Mouse (Mus musculus) stomach, embryonic 14.5 days (tissue): ENCODE data around the gene Prpf3. TPM values are rescaled to one million over a fixed set of nuclear protein-coding genes. Genes with fewer than 3 reads are reported as not detected.

ENCODE experiments used
- ATAC-seq: fragments of 200-750 bp; cut with Nextera tagmentation; 2 replicates; pipeline ENCODE4 v1.8.0; 2017; ENCODE audit warnings: low read depth, moderate TSS enrichment; ENCODE audit not compliant: insufficient number of reproducible peaks, insufficient read depth, low FRiP score
- H3K27ac ChIP-seq: fragments of 300-500 bp; sonication (generic); 2 replicates; pipeline ENCODE4 v1.5.1; 2014; ENCODE audit warnings: mild to moderate bottlenecking, low read length, moderate library complexity, mixed read lengths
- H3K27me3 ChIP-seq: fragments of 300-500 bp; sonication (generic); 2 replicates; pipeline ENCODE4 v1.6.1; 2014; ENCODE audit warnings: low read length, control low read depth, mixed read lengths; ENCODE audit not compliant: control insufficient read depth, insufficient read depth
- H3K36me3 ChIP-seq: fragments of 300-500 bp; sonication (generic); 2 replicates; pipeline ENCODE4 v1.6.1; 2014; ENCODE audit warnings: mild to moderate bottlenecking, control low read depth, low read length, moderate library complexity, mixed read lengths; ENCODE audit not compliant: control insufficient read depth, insufficient read depth
- H3K4me1 ChIP-seq: fragments of 300-500 bp; sonication (generic); 2 replicates; pipeline ENCODE4 v1.6.1; 2014; ENCODE audit warnings: low read length, control low read depth, mixed read lengths; ENCODE audit not compliant: control insufficient read depth, insufficient read depth
- H3K4me2 ChIP-seq: fragments of 300-500 bp; sonication (generic); replicated peaks from 2 replicates; pipeline ENCODE4 v1.6.1; 2014; ENCODE audit warnings: low read depth, low read length, control low read depth
- H3K4me3 ChIP-seq: fragments of 300-500 bp; sonication (generic); 2 replicates; pipeline ENCODE4 v1.5.1; 2014; ENCODE audit warnings: low read depth, low read length, control low read depth
- H3K9ac ChIP-seq: fragments of 300-500 bp; sonication (generic); replicated peaks from 2 replicates; pipeline ENCODE4 v1.6.1; 2014; ENCODE audit warnings: low read depth, mild to moderate bottlenecking, control low read depth, low read length, moderate library complexity, mixed read lengths
- H3K9me3 ChIP-seq: fragments of 300-500 bp; sonication (generic); 2 replicates; pipeline ENCODE4 v1.6.1; 2016; ENCODE audit warnings: low read depth, low read length, control low read depth; ENCODE audit not compliant: control insufficient read depth
- WGBS: fragments of 180-500 bp; shearing (Covaris S2); extraction: QIAGEN DNeasy Blood & Tissue Kit; methylation state at CpG from one replicate; pipeline ENCODE4 v1.1.7; 2014; 5-methylcytosine and 5-hydroxymethylcytosine counted together
- polyA plus RNA-seq: library from polyadenylated mRNA; unstranded; fragments of >200 nt; fragmentation: Nextera tagmentation; extraction: Ambion mirVana; gene quantifications from 2 replicates; pipeline ENCODE4 v1.2.1, GENCODE M21; 2014

Gene Prpf3
- polyA plus RNA-seq, 1 experiment from 2014 or later = 55.5 TPM

DNA sequence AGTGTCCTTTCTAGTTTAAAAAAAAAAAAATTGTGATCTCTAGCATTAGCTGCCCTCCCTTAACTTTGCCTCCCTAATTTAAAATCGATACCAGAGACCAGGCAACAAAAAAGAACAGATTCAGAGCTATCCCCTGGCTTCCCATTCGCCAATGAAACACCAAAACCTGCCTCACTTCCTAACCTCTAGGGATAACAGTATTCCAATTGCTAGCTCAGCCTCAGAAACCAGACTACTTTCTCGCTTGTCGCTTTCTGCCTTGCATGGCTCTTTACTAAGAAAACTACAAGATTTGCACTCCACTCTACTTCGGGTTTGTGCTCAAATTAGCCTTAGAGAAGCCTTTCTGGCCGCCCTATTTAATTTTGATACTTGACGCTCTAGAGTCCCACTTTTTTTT lies 430 bp upstream of the Prpf3 start:
- Histone ChIP-seq H3K27ac (peak overlapping the region; percentile 56; the same call in 1 of the 2 replicates), H3K36me3 (peaks cover 22% of the 10 kb centered on the region), H3K4me2 (peak overlapping the region; percentile 43), H3K9me3 (no peaks in the 10 kb centered on the region), H3K4me1 (0 out of 2 replicates have a peak, but pooled peaks cover 3% of the 10 kb centered on the region), H3K9ac (peak overlapping the region; percentile 22; the same call in 1 of the 2 replicates), H3K27me3 (no peaks in the 10 kb centered on the region), H3K4me3 (peak overlapping the region; percentile 76)
- ATAC-seq = no peak
- 21% methylated on average over 7 of the region's 7 CpGs for WGBS

DNA sequence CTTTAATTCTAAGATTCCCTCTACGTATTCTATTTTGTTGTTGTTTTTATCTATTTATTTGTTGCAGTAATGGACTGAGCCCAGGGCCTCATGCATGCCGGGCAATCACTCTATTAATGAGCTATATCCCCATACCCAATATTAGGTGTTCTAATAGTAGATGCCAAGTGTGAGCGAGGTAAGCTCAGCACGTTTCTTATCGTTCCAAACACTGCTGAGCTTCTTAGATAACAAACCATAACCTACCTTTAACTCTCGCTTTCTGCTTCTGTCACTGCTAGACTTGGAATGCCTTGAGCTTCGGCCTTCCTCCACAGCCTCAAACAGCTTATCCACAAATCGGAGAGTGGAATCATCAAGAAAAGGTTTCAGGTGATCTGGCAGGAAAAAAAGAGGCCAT lies 4.4 kb downstream of the Prpf3 start:
- Histone ChIP-seq H3K27ac (no peak overlapping the region), H3K4me1 (0 out of 2 replicates have a peak, but pooled peaks cover 3% of the 10 kb centered on the region), H3K4me2 (no peak overlapping the region), H3K9me3 (no peaks in the 10 kb centered on the region), H3K36me3 (peaks cover 67% of the 10 kb centered on the region), H3K27me3 (no peaks in the 10 kb centered on the region), H3K9ac (no peak overlapping the region), H3K4me3 (no peak overlapping the region)
- ATAC-seq = no peak
- WGBS = 94% methylated on average over 8 of the region's 8 CpGs

DNA sequence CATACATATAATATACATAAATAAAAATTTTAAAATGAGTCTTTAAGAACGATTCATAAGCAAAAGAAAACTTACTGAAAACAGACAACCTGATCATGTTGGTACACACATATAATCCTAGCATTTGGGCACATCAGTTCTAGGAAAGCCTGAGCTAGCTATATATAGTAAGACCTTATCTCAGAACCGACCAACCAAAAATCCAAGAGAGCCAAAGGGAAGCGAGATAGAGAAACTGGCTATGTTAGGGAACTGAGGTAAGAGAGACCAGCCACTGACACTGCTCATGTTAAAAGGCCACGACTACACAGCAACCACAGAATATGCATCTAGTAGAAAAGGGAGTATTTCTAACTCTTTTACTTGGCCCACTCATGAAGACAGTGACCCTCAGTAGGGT lies 5.1 kb downstream of the Prpf3 start:
- Histone ChIP-seq H3K27me3 (no peaks in the 10 kb centered on the region), H3K4me1 (0 out of 2 replicates have a peak, but pooled peaks cover 3% of the 10 kb centered on the region), H3K4me2 (no peak overlapping the region), H3K9ac (no peak overlapping the region), H3K36me3 (peaks cover 73% of the 10 kb centered on the region), H3K4me3 (no peak overlapping the region), H3K27ac (no peak overlapping the region), H3K9me3 (no peaks in the 10 kb centered on the region)
- WGBS = 87% methylated on average over 4 of the region's 4 CpGs
- ATAC-seq = no peak

DNA sequence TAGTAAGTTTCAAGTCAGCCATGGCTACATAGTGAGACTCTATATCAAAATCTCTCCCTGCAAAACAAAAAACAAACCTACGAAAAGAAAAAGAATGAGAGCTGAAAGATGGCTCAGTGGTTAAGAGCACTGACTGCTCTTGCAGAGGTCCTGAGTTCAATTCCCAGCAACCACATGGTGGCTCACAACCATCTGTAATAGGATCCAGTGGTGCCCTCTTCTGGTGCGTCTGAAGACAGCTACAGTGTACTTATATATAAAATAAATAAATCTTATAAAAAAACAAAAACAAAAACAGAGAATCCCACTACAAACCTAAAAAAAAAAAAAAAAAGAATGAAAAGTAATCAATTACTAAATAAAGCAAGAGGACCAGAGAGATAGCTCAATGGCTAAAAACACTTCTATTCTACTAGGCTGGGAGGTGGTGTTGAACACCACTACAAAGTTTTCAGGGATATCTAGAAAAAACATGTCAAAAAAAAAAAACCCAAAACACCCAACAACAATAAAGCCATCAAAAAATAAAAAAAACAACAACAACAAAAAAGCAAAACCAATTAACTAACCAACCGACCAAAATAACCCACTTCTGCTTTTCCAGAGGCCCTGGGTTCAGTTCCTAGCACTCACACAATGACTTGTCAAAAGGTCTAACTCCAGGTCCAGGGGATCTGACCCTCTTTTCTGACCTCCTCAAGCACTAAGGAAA lies 13.0 kb downstream of the Prpf3 start:
- Histone ChIP-seq H3K4me3 (no peak overlapping the region), H3K36me3 (peaks cover 69% of the 10 kb centered on the region), H3K4me1 (no peaks in the 10 kb centered on the region), H3K9me3 (no peaks in the 10 kb centered on the region), H3K27ac (no peak overlapping the region), H3K9ac (no peak overlapping the region), H3K27me3 (no peaks in the 10 kb centered on the region), H3K4me2 (no peak overlapping the region)
- ATAC-seq = no peak
- 82% methylated on average over 3 of the region's 3 CpGs for WGBS

DNA sequence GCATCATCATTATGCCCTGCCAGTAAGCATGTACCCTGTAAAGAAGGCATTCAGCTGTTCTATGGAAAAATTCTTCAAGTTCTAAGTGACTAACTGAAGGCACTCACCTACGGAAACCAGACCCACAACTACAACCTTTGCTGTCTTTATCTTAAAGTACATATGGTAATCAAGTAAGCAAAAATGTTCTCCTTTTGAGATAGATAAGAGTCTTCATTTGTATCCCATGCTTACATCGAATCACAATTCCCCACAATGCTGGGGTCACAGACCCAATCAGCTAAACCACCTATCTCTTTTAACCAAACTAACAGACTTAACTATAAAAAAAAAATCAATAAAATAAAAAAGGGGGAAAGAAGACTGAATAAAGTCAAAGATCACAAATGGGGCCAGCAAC lies 16.4 kb downstream of the Prpf3 start:
- no peaks in the 10 kb centered on the region for H3K4me1 ChIP-seq
- ATAC-seq = no peak
- H3K4me3 ChIP-seq = no peak overlapping the region
- no peaks in the 10 kb centered on the region for H3K27me3 ChIP-seq
- H3K9ac ChIP-seq = no peak overlapping the region
- 90% methylated on average over 2 of the region's 2 CpGs for WGBS
- no peak overlapping the region for H3K4me2 ChIP-seq
- H3K36me3 ChIP-seq = peaks cover 58% of the 10 kb centered on the region
- no peaks in the 10 kb centered on the region for H3K9me3 ChIP-seq
- H3K27ac ChIP-seq = no peak overlapping the region

DNA sequence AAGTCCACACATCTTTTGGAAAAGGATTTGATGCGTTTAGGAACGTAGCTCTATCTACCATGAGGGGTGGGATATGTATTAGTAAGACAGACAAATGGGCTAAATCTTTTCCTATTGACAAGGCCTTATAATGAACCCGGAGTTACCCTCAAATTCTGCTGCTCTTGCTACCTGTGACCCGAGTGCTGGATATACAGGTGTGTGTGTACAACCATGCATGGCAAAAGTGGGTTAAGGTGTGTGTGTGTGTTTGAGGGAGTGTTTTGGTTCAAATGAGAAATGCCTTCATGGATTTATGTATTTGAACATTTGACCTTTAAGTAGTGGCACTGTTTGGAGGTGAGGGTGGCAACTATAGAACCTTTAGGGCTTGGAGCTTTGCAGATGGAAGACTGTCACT lies 26.6 kb downstream of the Prpf3 start:
- H3K27me3 ChIP-seq = no peaks in the 10 kb centered on the region
- H3K9ac ChIP-seq = no peak overlapping the region
- 94% methylated on average over 4 of the region's 4 CpGs for WGBS
- ATAC-seq = no peak
- H3K27ac ChIP-seq = no peak overlapping the region
- H3K4me1 ChIP-seq = no peaks in the 10 kb centered on the region
- H3K36me3 ChIP-seq = peaks cover 49% of the 10 kb centered on the region
- H3K4me2 ChIP-seq = no peak overlapping the region
- H3K4me3 ChIP-seq = no peak overlapping the region
- no peaks in the 10 kb centered on the region for H3K9me3 ChIP-seq

DNA sequence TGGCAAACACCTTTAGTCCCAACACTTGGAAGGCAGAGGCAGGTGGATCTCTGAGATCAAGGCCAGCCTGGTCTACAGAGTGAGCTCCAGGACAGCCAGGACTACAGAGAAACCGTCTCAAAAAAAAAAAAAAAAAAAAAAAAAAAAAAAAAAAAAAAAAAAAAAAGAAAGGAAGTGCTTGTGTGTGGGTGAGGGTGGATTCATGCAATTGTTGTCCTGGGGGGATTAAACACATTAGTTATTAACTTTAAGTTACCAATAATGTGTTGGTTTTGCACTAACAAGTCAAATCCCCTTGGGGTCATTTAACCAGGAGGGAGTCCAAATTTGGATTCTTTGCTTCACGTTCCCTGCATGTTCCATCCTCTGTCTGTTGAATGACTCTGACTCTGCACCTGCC lies 29.4 kb downstream of the Prpf3 start:
- no peak overlapping the region for H3K27ac ChIP-seq
- H3K4me2 ChIP-seq = no peak overlapping the region
- no peaks in the 10 kb centered on the region for H3K9me3 ChIP-seq
- H3K4me1 ChIP-seq = no peaks in the 10 kb centered on the region
- ATAC-seq = no peak
- no peak overlapping the region for H3K4me3 ChIP-seq
- H3K9ac ChIP-seq = no peak overlapping the region
- H3K27me3 ChIP-seq = no peaks in the 10 kb centered on the region
- 75% methylated on average over 2 of the region's 2 CpGs for WGBS
- H3K36me3 ChIP-seq = peaks cover 21% of the 10 kb centered on the region

DNA sequence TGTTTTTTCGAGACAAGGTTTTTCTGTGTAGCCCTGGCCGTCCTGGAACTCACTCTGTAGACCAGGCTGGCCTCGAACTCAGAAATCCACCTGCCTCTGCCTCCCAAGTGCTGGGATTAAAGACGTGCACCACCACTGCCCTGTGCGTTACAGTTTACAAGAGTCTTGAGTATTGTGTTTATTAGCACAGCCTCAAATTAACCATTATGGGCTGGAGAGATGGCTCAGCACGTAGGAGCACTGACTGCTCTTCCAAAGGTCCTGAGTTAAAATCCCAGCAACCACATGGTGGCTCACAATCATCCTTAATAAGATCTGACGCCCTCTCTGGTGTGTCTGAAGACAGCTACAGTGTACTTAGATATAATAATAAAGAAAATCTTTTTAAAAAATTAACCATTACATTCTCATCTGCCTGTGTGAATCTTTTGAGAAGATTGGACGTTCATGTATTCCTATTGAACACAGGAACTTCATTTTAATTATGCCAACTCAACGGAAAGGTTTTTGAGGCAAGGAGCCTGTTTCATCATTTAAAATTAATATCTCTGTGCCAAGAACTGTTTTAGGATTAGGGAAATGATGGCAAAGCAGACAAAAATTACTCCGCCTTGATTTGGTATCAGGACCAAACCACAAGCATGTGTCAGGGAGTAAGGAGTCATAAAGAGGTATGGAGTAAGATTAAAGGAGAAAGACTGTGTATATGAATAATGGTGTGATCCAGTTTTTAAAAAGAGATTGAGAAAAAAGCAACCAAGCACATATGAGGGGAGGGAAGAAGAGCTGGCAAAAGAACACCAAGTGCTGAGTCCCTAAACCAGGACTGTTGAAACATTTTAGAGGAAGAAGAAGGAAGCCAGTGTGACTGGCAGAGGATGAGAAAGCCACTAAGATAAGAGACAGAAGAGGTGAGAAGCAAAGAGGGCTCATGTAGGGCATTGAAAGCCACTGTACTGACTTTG lies 35.4 kb downstream of the Prpf3 start:
- peak overlapping the region; percentile 100 for H3K27ac ChIP-seq
- H3K27me3 ChIP-seq = no peaks in the 10 kb centered on the region
- no peaks in the 10 kb centered on the region for H3K9me3 ChIP-seq
- peak overlapping the region; percentile 65 for H3K9ac ChIP-seq
- H3K36me3 ChIP-seq = no peaks in the 10 kb centered on the region
- peak overlapping the region; percentile 57 for H3K4me2 ChIP-seq
- peak overlapping the region; percentile 67 for H3K4me3 ChIP-seq
- H3K4me1 ChIP-seq = peaks cover 6% of the 10 kb centered on the region; the same call in 1 of the 2 replicates
- ATAC-seq = no peak
- WGBS = 33% methylated on average over 10 of the region's 10 CpGs
